Mouse (Mus musculus) stomach, embryonic 16.5 days (tissue): Measurements from ENCODE around the gene Msi1. TPM values are rescaled to one million over a fixed set of nuclear protein-coding genes. Genes with fewer than 3 reads are reported as not detected.

ENCODE experiments used
- ATAC-seq: fragments of 200-750 bp; cut with Nextera tagmentation; 2 replicates; pipeline ENCODE4 v1.8.0; 2017; ENCODE audit warnings: moderate number of reproducible peaks, moderate TSS enrichment; ENCODE audit not compliant: insufficient read depth, low FRiP score
- H3K27ac ChIP-seq: fragments of 300-500 bp; sonication (generic); 2 replicates; pipeline ENCODE4 v1.5.1; 2014; ENCODE audit warnings: low read length
- H3K27me3 ChIP-seq: fragments of 300-500 bp; sonication (generic); 2 replicates; pipeline ENCODE4 v1.6.1; 2014; ENCODE audit warnings: low read length, control low read depth, mixed read lengths; ENCODE audit not compliant: control insufficient read depth, insufficient read depth
- H3K36me3 ChIP-seq: fragments of 300-500 bp; sonication (generic); 2 replicates; pipeline ENCODE4 v1.6.1; 2014; ENCODE audit warnings: low read length; ENCODE audit not compliant: control insufficient read depth, insufficient read depth
- H3K4me1 ChIP-seq: fragments of 300-500 bp; sonication (generic); 2 replicates; pipeline ENCODE4 v1.6.1; 2014; ENCODE audit warnings: low read length, control low read depth, mixed read lengths; ENCODE audit not compliant: control insufficient read depth, insufficient read depth
- H3K4me2 ChIP-seq: fragments of 300-500 bp; sonication (generic); 2 replicates; pipeline ENCODE4 v1.6.1; 2014; ENCODE audit warnings: low read depth, low read length, mixed read lengths
- H3K4me3 ChIP-seq: fragments of 300-500 bp; sonication (generic); replicated peaks from 2 replicates; pipeline ENCODE4 v1.5.1; 2014; ENCODE audit warnings: mild to moderate bottlenecking, low read length
- H3K9ac ChIP-seq: fragments of 300-500 bp; sonication (generic); 2 replicates; pipeline ENCODE4 v1.6.1; 2014; ENCODE audit warnings: low read length
- H3K9me3 ChIP-seq: fragments of 300-500 bp; sonication (generic); replicated peaks from 2 replicates; pipeline ENCODE4 v1.6.1; 2016; ENCODE audit warnings: low read length, control low read depth; ENCODE audit not compliant: control insufficient read depth
- WGBS: fragments of 180-500 bp; shearing (Covaris S2); extraction: QIAGEN DNeasy Blood & Tissue Kit; methylation state at CpG from one replicate; pipeline ENCODE4 v1.1.7; 2014; 5-methylcytosine and 5-hydroxymethylcytosine counted together
- polyA plus RNA-seq: library from polyadenylated mRNA; unstranded; fragments of >200 nt; fragmentation: Nextera tagmentation; extraction: Ambion mirVana; gene quantifications from 2 replicates; pipeline ENCODE4 v1.2.1, GENCODE M21; 2015

The Msi1 gene
- polyA plus RNA-seq, 1 experiment from 2014 or later, result 4.9 TPM

DNA sequence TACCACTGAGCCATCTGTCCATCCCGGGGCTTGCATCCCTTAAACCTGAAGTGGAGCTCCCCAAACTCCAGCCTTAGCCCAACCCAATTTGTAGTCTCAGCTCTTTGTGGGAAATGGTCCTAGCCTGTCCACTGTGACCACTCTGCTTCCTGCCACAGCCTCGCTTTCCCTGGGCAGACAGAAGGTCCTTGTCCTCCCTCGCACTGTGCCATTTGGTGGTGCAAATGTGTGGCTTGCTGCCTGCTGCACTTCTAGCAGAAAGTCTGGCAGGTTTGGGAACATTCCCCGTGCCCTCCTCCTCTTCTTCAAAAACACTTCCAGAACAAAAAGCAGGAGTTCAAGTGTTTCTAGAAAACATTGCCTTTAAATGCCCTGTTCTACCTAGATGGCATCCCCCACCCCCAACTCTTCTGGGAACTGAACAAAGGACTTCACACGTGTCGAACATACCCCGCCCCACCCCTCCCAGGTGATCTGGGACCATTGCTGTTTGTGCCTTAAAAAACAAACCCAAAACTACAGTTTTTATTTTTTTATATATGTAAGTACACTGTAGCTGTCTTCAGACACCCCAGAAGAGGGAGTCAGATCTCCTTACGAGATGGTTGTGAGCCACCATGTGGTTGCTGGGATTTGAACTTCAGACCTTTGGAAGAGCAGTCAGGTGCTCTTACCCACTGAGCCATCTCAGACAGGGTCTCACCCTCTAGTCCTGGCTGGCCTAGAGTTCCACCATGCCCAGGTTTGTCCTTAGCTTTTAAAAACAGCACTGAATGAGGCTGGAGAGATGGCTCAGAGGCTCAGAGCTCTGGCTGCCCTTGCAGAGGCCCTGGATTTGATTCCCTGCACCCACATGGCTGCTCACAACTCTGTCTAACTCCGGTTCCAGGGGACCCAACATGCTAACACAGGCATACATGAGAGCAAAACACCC, 69.2 kb downstream of the Msi1 start:
- H3K36me3 ChIP-seq, result no peaks in the 10 kb centered on the region
- WGBS, result 52% methylated on average over 9 of the region's 9 CpGs
- no peak overlapping the region for H3K9ac ChIP-seq
- H3K4me3 ChIP-seq, result no peak overlapping the region
- no peak overlapping the region for H3K27ac ChIP-seq
- no peak overlapping the region for H3K4me2 ChIP-seq
- no peaks in the 10 kb centered on the region for H3K27me3 ChIP-seq
- H3K9me3 ChIP-seq, result no peaks in the 10 kb centered on the region
- ATAC-seq, result no peak
- H3K4me1 ChIP-seq, result peaks cover 6% of the 10 kb centered on the region

DNA sequence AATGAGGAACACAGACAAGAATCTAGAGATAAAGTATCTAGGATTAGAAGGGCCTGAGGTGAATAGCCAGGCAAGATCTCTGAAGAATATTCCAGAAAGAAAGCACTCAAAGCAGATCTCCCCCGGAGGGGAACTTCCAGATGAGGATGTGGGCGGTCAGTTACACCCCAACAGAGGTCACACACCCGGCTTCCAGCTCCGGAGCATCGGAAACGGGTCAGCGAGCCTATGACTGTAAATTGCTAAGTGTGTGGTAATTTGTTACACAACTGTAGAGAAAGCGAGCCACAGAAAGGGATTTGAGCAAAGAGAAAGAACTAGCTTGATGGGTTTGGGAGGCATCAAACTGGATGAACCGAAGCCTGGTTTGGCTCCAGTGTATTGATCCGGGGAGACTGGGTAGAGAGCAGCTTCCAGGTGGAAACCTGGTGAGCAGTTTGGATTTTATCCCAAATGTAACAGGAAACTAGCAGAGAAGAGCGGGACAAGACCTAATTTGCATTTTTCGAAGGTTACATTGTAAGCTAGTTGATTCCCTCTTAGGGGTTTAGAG, 71.1 kb downstream of the Msi1 start:
- 80% methylated on average over 12 of the region's 12 CpGs for WGBS
- Histone ChIP-seq H3K4me3 (no peak overlapping the region), H3K4me2 (no peak overlapping the region), H3K36me3 (no peaks in the 10 kb centered on the region), H3K27me3 (no peaks in the 10 kb centered on the region), H3K27ac (no peak overlapping the region; the same call in 1 of the 2 replicates), H3K9me3 (no peaks in the 10 kb centered on the region), H3K4me1 (no peaks in the 10 kb centered on the region), H3K9ac (no peak overlapping the region)
- ATAC-seq, result no peak

- Histone ChIP-seq H3K27ac (no peak overlapping the region), H3K4me2 (no peak overlapping the region), H3K4me1 (peaks cover 10% of the 10 kb centered on the region), H3K9me3 (no peaks in the 10 kb centered on the region), H3K27me3 (no peaks in the 10 kb centered on the region), H3K4me3 (no peak overlapping the region), H3K9ac (no peak overlapping the region), H3K36me3 (no peaks in the 10 kb centered on the region)
- 55% methylated on average over 12 of the region's 12 CpGs for WGBS
- no peak for ATAC-seq
These were observed 73.6 kb downstream of the Msi1 start for GRCm38 (mm10) chr5:115503035-115503434.

Other genes with a start within 250 kb of the Msi1 start
- 0.65 and 1.4 TPM in 2 replicates for gene Cabp1, start 235.2 kb upstream of the Msi1 start, polyA plus RNA-seq
- 88.6 and 100 TPM in 2 replicates for gene Pop5, start 193.8 kb upstream of the Msi1 start, polyA plus RNA-seq
- 85.1 and 99.8 TPM in 2 replicates for gene Rnf10, start 156.7 kb upstream of the Msi1 start, polyA plus RNA-seq
- gene Coq5, start 149.9 kb upstream of the Msi1 start, polyA plus RNA-seq, result 46.5 and 49.2 TPM in 2 replicates
- 1,419 and 1,514 TPM in 2 replicates for gene Dynll1, start 128.6 kb upstream of the Msi1 start, polyA plus RNA-seq
- gene Srsf9, start 102.4 kb upstream of the Msi1 start, polyA plus RNA-seq, result 111 and 127 TPM in 2 replicates
- gene Gatc, start 88.4 kb upstream of the Msi1 start, polyA plus RNA-seq, result 21.3 and 24.5 TPM in 2 replicates
- 49.4 and 60.9 TPM in 2 replicates for gene Triap1, start 88.4 kb upstream of the Msi1 start, polyA plus RNA-seq
- gene Cox6a1, start 80.6 kb upstream of the Msi1 start, polyA plus RNA-seq, result 927 and 1,043 TPM in 2 replicates
- gene Pla2g1b, start 36.7 kb downstream of the Msi1 start, polyA plus RNA-seq, result 16.6 and 20.5 TPM in 2 replicates
- 24.4 and 28.0 TPM in 2 replicates for gene Sirt4, start 55.1 kb downstream of the Msi1 start, polyA plus RNA-seq
- gene Pxn, start 77.1 kb downstream of the Msi1 start, polyA plus RNA-seq, result 41.9 and 44.5 TPM in 2 replicates
- 1,450 and 1,538 TPM in 2 replicates for gene Rplp0, start 129.9 kb downstream of the Msi1 start, polyA plus RNA-seq
- gene Gcn1l1, start 135.7 kb downstream of the Msi1 start, polyA plus RNA-seq, result 33.6 and 35.1 TPM in 2 replicates
- gene Rab35, start 202.3 kb downstream of the Msi1 start, polyA plus RNA-seq, result 4.4 and 5.5 TPM in 2 replicates